Mouse (Mus musculus) layer of hippocampus, postnatal 14 days (tissue): ENCODE measurements around the gene Dis3l. TPM values are rescaled to one million over a fixed set of nuclear protein-coding genes. Genes with fewer than 3 reads are reported as not detected.

ENCODE experiments used
- DNase-seq, 2 experiments: peaks; one replicate each; pipeline ENCODE4 v3.0.0; 2021 to 2022; ENCODE audit warnings: low spot score in 2 of 2, mixed read lengths in 1 of 2
- long read RNA-seq, 2 experiments: library from polyadenylated mRNA; stranded (forward); transcript quantifications; one replicate each; pipeline ENCODE4 v2.0.0; 2021
- total RNA-seq, 2 experiments: library from RNA; stranded (reverse); gene quantifications; 2 replicates each; pipeline ENCODE4 v1.2.3; 2021

The Dis3l gene
- 10 to 100 TPM; 24.4 to 26.0 TPM for total RNA-seq
- long read RNA-seq, experiment 1, transcript Dis3l-208 (17 exons, 3,575 nt), result major isoform, 6 of 10 reads
- long read RNA-seq, experiment 1, partial matches to known transcripts, result 3 of 10 reads
- long read RNA-seq, experiment 1, other reads (novel, unspliced or antisense), result 0 of 10 reads
- long read RNA-seq, experiment 2, transcript Dis3l-208 (17 exons, 3,575 nt), result major isoform, 13 of 15 reads
- long read RNA-seq, experiment 2, partial matches to known transcripts, result 1 of 15 reads
- long read RNA-seq, experiment 2, other reads (novel, unspliced or antisense), result 1 of 15 reads

DNA sequence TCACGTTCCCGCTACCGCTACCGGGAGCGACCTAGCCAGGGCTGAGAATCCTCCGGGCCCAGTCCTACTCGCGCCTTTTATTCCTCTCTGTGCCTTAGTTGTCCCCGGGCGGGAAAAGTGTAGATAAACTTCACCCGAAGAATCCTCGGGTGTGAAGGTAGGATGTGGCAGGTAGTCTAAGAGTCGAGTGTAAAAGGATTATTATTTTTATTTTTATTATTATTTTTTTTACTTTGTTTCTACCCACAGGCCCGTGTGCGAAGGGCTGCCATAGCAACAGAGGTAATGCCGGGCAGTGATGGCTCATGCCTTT is at the start of gene Dis3l:
Gene Dis3l, minus strand, starts transcription at position 35 of the 313 bp plus-strand sequence.
- DNase-seq, result no peak

DNA sequence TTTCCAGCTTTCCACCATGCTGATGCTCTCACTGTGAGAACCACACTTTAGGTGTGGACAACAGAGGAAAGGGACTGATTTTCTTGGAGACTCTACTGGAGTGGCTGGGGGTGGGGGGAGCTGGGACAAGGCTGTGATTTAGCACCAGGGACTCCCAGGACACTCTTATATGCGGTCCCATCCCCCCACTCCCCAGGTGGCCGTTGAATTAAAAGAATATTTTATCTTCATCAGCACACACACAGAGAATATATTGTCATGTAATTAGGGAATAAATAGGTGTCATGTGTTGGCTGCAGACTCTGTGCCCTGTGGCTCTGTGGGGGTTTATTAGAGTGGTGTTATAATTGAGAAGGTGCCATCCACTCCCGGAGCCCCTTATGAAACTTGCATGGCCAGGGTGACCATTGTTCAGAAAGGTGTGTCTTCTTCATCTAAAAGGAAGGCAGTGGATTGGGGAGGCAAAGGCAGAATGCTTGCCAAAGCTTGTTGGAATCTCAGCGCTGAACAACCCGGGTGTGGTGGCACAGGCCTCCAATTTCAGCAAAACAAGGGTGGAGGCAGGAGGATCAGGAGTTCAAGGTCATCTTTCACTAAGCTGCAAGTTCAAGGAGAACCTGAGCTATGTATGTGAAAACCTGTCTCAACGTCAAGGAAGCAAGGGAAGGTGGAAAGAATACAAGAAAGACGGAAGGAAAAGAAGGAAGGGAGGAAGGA is 48.6 kb upstream of the Dis3l start:
- no peak for DNase-seq

DNA sequence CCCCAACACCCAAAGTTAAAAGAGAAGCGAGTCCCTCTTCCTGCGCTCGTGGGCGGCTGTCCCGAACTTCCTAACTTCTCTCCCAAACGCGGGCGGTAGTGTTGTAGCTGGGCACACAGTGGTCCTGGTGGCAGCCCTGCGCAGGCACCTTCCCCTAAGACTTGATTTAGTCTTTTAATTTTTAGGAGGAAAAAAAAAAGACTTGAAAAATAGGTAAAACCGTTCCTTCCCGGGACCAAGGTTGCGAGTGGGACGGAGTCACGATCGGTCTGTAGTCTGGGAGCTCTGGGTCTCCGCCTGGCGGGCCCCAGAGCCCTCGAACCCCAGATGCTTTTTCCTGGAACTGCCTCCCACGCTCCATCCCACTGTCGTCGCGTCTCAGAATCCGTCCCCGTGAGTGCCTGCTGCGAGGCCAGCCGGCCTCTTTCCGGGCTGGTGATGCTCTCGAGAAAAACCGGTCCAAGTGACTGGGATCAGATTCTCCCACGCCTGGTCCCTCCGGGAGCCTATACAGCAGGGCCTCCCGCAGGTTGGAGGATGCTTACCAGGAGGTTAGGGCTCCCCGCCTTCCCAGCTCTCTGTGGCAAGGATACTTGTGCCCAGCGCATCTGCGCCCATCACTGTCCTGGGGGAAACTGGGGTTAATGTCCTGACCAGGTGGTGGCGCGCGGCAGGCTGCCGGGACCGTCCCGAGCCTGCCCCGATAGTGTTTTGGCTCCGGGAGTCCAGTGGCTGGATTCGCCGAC is 45.6 kb upstream of the Dis3l start:
- no peak for DNase-seq

DNA sequence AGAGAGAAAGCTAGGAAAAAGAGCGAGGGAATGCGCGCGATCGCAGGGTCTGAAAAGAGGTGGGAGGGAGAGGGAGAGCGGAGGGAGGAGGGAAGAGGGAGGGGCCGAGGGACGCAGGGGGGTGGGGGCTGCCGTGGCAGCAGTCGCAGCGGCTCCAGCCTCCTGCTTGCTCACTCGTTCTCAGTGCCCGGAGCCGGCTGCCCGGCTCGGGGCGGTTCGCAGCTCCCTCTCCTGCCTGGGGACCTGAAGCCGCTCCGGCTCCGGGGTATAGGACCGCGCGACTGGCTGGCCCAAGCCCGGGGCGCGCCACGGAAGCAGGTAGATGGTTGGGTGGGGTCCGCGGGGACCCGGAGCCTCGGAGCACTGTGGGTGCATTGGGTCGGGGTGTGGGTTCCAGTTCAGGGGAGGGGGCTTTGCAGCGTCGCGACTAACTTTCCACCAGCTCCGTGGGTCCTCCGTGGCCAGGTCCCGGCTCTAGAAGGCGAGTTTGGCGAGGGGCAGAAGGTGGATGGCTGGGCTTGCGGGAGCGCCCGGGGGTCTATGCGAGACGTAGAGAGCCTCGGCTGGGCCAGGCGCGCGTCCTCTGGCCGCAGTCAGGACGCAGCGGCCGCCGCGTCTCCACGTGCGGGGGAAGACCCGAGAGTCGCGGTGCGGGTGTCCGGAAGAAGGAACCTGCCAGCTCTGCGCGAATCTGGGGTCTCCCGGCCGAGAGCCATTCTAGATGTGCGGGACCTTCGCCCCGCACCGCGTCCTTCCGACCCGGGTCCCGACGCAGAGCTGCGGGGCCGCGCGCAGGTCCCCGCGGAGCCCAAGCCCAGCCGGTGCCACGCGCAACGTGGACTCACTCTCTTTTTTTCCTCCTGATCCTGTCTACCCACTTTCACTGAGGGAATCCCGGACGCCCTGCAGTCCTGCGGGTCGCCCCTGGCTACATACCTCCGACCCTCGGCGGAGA is 44.7 kb upstream of the Dis3l start, which contains the start of gene Megf11:
Gene Megf11, plus strand, starts transcription at position 116 of the 955 bp plus-strand sequence.
- DNase-seq, result peak in 1 of 2 experiments; percentile 33

DNA sequence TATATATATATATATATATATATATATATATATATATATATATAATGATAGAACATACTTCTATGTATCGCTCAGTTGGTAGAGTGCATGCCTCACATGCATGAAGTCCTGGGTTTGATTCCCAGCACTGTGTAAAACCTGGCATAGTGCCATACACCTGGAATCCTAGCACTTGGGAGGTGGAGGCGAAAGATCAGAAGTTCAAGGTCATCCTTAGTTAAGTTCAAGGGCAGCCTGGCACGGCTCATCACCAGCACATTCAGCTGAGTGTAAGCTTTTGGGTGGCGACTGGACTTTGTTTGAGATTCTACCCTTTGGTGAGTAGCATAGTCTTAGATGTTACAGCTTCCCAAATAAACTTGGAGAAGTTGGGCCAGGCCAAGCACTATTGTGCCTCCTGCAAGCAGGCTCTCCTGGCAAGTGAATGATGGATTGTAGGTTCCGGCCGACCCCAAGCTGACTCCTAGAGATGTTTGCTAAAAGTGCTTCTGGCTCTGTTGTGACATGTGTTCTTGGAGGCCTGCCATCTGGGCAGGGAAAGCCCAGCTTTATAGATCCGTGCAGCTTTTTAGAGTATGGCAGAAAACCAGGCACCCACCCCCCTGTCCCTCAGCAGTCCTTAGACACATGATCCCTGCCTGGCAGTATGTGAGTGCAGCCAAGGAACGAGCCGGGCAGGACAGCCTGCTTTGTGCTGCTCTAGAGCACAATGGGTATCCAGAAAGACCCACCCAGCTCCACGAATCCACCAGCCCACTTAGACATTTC is 42.1 kb upstream of the Dis3l start:
- no peak for DNase-seq

DNA sequence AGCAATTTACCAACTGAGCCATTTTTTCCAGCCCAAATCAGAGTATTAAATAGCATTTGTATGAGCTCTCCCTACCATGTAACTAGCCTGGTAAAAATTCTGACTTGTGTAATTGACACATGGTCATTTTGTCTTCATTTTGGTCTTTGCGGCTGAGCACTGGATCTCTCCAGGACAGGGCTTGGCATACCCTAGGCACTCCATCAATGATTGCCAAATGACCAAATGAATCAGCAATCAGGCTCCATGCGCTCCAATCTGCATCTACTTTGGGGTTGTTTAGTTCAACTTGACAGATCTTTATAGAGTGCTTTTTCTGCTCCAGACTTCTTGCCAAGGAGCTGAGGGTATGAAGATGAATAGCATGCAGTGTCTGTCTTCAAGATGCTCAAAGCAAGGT is 35.3 kb upstream of the Dis3l start:
- no peak for DNase-seq

DNA sequence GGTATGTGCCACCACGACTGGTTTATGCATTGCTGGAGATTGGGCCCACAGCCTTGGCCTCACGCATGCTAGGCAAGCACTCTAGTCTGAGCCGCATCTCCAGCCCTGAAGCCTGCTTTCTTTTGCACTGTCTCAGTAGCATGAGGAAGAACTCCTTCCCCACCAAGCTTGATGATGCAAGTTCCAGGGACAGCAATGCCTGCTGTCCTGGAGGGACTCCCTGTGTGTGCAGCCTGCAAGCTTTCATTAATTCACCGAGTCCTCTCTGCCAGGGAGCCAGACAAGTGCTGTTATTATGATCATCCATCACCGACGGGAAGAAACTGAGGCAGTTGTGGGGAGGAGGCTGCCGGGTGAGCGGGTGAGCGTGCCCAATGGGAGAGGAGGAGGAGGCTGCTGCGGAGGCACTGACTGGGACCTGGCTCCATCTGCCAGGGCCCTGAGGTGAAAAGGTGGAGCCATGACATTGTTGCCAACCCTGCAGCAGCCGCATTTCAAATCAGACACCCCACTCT is 30.3 kb upstream of the Dis3l start:
- no peak for DNase-seq

DNA sequence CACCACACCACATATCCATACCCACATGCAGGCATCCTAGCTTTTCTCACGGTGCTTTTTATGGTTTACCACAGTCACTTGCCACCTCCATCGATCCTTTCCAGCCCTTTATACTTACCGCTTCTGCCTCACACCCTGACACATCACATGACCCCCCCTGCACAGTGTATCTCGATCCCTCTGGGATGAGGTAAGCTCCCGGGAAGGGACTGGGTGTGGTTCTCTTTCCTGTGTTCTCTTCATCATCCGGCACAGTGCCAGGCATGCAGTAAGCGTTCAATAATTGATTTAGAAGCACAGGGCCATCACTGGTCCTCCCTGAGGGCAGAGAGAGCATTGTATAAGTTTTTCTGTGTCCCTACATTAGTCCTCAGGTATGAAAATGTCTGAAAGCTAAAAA is 28.8 kb upstream of the Dis3l start:
- DNase-seq, result no peak

DNA sequence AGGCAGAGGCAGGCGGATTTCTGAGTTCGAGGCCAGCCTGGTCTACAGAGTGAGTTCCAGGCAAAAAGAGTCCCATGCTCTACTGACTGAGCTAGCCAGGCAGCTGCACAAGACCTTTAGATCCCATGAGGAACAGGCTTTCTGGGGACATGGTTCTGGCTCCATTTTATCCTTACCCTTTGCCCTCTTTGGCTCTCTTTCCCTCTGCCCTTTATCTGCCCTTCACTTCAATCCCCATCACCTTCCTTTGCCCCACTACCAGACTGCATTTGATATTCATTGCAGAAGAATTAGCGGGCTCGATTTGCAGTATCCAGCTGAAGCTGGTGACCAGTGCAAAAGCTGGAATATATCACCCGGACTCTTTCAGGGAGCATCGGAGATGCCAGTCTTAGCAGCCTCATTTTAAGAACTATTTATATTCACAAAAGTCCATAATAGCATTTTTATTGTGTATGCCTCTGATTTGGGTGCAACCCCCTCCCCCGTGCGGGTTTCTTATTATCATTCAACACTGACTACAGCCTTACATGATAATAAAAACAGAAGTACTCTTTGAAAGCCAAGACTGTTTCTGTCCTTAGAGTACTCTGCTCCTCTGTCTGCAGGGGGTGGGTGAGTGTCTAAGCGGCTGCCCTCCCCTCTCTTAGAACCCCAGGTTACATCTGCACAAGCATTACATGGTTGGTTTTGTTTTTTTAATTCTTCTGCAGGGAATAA is 20.3 kb upstream of the Dis3l start:
- no peak for DNase-seq

DNA sequence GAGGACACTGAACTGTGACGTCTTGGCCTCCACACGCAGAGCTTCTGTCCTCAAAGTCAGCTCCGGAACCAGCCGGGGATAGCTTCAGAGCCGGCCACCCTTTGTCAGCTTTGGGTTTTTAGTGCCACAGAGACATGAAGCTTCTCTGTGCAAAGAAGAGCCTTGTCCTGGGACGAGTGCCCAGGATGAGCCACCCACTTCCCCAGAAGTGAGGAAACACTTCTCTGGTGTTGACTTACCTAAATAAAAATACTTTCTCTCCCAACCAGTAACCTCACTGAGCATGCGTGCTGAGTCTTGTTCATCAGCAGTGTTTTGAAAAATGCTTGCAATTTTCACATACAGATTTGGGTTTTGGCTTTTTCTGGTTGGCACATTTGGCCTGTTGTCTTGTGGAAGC is 14.5 kb upstream of the Dis3l start:
- no peak for DNase-seq

DNA sequence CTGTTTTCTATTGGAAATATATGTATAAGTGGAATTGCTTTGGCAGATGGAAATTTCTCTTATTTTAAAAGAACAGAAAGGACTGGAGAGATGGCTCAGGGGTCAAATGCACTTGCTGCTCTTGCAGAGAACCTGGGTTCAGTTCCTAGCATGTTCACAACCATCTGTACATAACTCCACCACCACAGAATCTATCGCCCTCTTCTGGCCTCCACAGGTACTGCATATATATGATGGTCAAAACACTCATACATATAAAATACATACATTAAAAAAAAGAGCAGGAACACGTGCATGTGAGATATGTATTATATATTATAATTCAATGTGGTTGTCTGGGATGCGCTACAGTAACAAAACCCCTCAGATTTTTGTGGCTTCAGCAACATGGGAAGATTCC is 10.1 kb upstream of the Dis3l start:
- DNase-seq, result no peak

DNA sequence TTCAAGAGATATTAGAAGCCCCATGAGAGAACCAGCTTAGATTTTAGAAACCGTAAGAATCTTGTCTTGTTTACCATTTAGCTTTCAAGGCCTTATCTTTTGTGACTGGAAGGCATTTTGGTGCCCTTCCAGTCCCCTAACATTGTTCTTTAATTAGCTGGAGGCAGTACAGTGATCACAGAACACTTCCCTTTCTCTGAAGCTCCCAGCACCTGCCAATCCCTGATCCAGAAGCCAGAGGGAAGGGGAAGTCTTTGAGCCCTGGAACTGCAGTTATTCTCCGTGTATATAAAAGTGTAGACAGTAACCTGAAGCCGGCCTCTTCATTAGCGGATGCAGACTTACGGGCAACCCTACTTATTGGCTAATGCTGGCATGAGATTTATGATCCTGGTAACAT is 8.4 kb upstream of the Dis3l start:
- DNase-seq, result no peak

DNA sequence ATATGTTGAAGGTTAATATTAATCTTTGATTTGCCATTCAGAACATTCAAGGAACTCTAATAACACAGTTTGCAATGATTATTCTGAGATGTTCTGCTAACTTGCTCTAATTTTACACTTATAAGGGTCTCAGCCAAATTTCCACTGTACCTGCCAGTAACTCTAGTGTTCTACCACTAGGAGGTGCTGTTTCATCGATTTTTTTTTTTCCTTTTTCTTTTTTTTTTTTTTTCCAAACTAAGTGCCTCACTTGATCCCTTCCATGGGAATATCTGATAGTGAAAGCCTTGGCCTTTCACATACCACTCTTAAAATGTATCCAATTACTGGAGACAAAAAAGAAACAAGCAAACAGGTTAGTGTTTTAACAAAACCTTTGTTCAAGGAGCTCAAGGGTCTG is 6.3 kb upstream of the Dis3l start:
- peak in 1 of 2 experiments; percentile 24 for DNase-seq

DNA sequence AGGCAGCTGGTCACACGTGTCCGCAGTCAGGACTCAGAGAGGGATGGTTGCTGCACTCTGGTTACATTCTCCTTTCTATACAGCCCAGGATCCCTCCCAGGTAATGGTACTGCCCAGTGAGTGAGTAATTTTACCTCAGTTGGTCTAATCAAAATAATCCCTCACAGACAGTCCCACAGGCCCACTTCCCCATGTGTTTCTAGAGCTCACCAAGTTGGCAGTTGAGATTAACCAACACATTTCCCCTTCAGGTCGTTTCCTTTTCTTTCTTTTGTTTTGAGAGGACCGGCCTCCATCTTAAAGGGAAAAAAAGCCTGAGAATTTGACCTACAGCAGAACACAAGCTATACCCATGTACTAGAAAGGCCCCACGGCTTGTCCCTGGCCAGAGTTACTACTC is 4.8 kb upstream of the Dis3l start:
- DNase-seq, result no peak

DNA sequence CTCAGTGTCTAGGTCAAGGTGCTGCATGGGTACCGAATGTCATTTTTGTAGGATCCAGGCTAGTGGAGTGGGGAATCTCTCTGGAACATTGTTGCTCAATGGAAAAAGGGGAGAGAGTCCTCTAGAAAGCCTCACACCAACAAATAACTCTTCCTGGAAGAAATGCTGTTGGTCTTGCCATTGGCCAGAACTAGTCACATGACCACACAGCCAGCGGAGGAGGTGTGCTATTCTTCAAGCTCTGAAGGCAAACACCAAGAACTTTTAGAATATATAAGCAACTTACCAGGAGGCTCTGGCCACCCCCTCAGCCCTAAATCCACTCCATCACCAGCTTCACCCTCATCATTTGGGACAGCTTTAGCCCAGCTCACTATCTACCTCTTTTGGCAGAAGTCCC is 2.6 kb upstream of the Dis3l start:
- no peak for DNase-seq

DNA sequence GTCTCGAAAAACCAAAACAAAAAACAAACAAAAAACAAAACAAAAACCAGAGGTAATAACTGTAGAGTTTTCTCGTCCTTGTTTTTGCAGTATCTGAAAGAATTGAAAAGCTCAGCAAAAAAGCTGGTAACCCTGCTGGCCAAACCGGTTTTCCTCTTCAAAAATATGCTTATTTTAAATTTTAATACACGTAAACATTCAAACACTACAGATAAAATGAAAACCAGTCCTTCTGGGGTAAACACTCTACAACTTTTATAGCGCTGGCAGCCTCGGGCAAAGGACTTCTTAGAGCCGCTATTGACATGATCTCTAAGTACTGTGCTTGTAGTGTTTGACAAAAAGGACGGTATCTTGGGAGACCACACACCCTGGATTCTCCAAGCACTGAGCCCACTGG is 583 bp upstream of the Dis3l start:
- DNase-seq, result no peak

DNA sequence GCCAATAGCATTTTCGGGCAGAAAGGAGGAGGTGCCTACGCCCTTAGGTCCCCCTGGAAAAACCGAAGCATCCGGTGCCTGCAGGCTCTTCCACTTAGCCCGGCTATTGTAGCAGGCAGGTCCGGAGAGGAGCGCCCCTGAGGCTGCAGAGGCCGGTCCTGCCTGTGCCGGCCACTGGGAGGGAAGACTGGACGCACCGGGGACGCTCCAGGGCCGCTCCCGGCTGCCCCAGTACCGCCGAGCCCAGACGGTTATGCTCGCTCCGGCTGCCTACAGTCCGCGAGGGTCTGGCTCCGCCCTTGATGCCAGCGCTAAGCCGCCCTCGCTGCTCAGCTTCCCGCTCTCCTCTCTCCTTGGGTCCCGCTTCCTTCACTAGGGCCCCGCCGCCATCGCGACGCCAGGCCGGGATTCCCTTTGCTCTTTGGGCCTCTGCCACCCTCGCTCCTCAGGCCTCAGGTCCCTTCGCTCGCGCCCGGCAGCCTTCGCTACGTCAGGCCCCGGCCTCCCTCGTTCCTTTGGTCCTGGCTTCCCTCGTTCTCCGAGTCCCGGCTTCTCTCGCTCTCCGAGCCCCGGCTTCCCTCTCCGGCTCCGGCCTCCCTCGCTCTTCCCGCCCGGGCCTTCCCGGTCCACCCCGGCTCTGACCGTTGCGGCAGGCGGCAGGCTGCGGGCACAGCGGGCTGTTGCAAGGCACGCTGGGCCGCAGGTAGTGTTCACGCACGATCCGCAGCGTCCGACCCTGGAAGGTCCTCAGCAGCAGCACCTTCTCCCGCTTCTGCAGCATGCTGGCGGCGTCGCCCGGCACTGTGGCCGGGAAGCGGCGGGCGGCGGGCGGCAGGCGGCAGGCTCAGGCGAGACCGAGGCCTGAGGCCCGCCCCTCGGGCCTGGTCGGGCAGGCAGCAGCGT is 486 bp downstream of the Dis3l start:
- DNase-seq, result peak; percentile 63 to 82

DNA sequence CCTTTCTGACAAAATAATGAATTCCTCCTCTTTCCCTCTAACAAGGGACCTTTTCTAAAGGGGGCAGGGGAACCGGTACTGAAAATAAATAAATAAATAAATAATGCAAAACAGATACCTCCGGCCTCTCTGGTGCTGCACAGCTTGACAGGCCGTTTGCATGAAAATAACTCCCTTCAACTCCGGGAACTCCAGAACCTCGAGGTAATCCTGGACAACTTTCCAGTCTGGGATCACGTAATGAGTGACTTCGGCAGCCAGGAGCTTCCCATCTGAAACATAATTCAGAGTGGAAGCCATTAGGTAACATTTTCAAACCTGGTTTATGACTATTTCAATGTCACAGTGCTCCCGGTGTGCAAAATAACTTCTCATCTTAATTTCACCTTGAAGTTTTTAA is 1.7 kb downstream of the Dis3l start:
- DNase-seq, result no peak
